Mouse (Mus musculus): ENCODE measurements around the gene Hist1h2bh. TPM values are rescaled to one million over a fixed set of nuclear protein-coding genes. Genes with fewer than 3 reads are reported as not detected.
"Not testable (repeated sequence)": the region's sequence is repeated elsewhere in the genome, so short reads cannot be mapped to it uniquely, and the experiment has no call there.

The Hist1h2bh gene
- total RNA-seq, 2 experiments from 2014 or later, result 1.7 to 2.1 TPM

- intact Hi-C loops (cut with DNase I), result no loop called here
- no peak for DNase-seq
Observed at GRCm38 (mm10) chr13:23575271-23575851, 32.2 kb upstream of the Hist1h2bh start, which contains the start of gene Hist1h3d. Gene Hist1h3d, plus strand, starts transcription at chr13:23575763.

- DNase-seq; intact Hi-C loops (cut with DNase I): not testable (repeated sequence)
Observed at GRCm38 (mm10) chr13:23574546-23575170, 31.5 kb upstream of the Hist1h2bh start.

DNA sequence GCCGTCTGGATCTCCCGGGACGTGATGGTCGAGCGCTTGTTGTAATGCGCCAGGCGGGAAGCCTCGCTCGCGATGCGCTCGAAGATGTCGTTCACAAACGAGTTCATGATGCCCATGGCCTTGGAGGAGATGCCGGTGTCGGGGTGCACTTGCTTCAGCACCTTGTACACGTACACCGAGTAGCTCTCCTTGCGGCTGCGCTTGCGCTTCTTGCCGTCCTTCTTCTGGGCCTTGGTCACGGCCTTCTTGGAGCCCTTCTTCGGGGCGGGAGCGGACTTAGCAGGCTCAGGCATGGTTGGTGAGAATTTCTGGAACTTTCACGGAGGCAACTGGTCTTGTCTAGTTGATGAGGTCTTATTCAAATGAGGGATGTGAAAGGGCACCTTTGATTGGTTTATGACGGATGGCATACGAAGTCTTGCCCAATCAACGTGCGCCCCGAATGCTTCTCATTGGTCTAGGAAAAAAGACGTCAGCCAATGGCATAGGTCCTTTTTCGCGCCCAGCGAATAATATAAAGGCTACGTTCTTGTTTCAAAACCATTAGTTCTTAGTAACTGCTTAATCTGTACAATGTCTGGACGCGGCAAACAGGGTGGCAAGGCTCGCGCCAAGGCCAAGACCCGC lies 30.8 kb upstream of the Hist1h2bh start, which contains the start of the genes Hist1h2bf and Hist1h2ad:
Gene Hist1h2bf (minus strand): TSS at position 299 of the 627 bp plus-strand sequence.
Gene Hist1h2ad (plus strand): TSS at position 484 of the 627 bp plus-strand sequence.
- peak; percentile 68 to 71 for DNase-seq
- intact Hi-C loops (cut with DNase I), result not testable (repeated sequence)

DNA sequence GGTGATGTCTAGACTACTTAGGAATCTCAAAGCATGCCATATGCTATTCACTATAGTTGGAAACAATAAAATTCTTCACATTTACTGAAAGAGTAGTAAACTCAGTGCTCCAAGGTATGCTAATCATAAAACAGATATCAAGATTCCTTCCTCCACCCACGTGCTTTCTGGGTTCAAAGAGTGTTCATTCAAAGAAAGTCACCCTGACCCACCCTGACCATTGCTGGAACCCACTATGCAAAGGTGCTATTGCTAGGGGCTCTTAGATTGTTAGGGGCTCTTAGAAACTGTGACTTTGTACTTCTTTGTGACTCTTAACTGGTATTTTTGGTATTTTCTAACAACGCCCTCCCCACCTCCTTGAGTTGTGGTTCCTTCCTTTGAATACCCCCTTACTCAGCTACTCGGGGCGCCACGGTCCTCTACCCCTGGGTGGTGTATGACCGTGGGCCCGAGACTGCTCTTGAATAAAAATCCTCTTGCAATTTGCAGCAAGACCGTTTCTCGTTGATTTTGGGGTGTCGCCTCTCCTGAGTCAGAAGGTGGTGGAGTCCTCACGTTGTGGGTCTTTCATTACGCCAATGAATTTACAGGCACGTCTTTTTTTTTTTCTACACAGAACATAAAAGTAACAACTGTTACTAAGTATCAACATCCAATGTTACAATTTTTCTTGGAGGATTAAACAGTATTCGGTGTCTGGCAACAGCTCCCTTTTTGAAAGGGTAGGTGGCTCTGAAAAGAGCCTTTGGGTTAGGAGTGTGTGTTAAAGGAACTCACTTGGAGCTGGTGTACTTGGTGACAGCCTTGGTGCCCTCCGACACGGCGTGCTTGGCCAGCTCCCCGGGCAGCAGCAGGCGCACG lies 30.1 kb upstream of the Hist1h2bh start:
- intact Hi-C loops (cut with DNase I); DNase-seq: not testable (repeated sequence)

DNA sequence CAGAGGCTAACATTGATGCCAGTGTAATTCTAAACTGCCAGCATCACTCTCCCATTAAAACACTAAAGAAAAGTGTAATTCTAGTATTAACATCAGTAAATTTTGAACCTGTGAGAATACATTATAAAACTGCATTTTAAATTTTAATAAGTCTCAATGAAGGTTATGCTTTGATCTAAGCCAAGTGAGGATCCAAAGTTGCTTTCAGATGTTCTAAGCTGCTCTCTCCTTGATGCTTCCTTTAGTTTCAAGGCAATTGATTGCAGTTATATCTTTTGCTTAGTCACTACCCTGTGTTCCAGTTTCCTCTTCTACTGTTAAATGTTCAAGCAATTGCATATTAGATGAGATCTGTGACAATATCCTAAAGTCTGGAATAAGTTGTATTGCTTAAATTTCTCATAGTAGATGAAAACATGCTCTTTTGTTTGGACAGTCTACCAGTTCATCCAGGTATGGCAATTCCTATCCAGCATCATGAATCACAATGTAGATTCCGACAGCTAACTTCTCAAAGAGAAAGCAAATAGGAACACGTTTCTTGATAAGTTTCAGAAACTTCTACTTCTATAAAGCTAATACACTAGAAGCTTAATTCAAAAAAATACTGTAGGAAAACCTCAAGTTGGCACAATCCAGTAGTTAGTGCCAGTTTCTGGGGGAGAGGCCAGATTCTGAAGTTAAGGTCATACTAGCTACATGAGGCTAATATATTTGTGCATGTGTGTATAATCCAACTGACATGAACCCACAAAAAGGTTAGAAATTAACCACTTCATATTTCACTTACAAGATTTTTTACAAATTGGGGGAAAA lies 29.2 kb upstream of the Hist1h2bh start:
- DNase-seq, result no peak
- intact Hi-C loops (cut with DNase I), result no loop called here

DNA sequence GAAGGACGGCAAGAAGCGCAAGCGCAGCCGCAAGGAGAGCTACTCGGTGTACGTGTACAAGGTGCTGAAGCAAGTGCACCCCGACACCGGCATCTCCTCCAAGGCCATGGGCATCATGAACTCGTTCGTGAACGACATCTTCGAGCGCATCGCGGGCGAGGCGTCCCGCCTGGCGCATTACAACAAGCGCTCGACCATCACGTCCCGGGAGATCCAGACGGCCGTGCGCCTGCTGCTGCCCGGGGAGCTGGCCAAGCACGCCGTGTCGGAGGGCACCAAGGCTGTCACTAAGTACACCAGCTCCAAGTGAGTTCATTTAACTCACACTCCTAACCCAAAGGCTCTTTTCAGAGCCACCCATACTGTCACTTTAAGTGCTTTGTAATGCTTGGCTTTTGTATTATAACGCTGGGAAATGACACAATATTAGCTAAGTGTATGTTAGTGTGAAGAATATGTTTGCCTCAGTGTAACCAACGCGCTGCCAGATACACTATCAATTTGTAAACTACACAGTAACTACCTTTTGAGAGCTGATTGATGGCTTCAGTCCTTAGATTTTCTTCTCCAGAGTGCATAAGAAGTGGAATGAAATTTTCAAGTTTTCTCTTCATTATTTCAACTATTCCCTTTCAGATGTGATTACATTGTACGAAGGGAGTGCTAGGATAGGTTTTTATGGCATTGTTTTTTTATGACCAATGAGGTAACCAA lies 28.5 kb upstream of the Hist1h2bh start:
- DNase-seq; intact Hi-C loops (cut with DNase I): not testable (repeated sequence)

- intact Hi-C loops (cut with DNase I), result no loop called here
- peak in 1 of 2 experiments; percentile 47 for DNase-seq
Observed at GRCm38 (mm10) chr13:23571022-23571503, 27.9 kb upstream of the Hist1h2bh start, which contains the start of the genes Hist1h2ae and Hist1h2bg. Gene Hist1h2ae, minus strand, starts transcription at chr13:23571220. Gene Hist1h2bg, plus strand, starts transcription at chr13:23571396.

- DNase-seq; intact Hi-C loops (cut with DNase I): not testable (repeated sequence)
Observed at GRCm38 (mm10) chr13:23570261-23571021, 27.2 kb upstream of the Hist1h2bh start.

DNA sequence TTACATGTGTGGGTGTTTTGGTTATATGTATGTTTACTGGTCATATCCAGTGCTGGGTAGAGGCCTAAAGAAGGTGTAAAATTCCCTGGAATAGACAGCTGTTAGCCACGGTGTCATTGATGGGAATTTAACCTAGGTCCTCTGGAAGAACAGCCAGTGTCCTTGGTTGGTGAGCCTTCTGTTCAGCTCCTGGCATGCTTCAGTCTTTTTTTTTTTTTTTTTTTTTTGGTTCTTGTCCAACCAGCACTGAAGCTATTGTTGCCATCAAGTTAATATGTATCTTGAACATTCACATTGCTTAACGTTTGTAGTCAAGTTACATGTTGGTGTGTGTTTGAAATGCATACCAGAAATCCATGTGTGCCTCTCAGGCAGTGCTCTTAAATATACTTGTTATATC lies 21.3 kb upstream of the Hist1h2bh start:
- DNase-seq, result no peak
- intact Hi-C loops (cut with DNase I), result no loop called here

DNA sequence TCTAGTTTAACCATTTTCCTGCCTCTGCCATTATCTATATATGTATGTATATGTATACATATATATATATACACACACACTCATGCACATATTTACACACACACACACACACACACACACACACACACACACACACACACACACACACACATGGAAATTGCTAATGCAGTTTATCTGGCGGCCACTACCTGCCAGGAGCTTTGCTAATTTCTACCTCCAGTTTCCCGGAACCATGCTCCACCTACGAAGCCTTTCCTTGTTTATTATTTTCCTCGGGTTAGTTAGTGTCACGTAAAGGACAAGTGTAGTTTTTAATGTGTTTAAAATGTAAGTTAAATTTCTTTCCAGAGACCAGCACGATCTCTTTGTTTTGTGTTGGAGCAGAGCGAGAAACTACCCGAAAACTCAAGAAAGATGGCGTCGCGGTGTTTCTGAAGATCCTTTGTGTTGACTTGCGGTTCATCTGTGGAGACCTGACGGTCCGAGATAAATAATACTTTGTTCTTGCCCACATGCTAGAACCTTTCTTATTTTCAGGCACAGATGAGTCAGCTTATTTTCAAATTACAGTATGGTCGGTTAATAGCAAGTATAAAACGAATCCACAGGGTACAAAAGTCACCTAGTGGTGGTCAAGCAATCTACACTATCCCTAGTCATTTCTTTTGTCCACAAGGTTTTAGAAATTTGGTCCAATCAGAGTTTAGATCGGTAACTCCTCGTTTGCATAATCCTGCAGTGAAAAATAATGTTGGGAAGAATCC lies 19.7 kb upstream of the Hist1h2bh start:
- no peak for DNase-seq
- intact Hi-C loops (cut with DNase I), result no loop called here

DNA sequence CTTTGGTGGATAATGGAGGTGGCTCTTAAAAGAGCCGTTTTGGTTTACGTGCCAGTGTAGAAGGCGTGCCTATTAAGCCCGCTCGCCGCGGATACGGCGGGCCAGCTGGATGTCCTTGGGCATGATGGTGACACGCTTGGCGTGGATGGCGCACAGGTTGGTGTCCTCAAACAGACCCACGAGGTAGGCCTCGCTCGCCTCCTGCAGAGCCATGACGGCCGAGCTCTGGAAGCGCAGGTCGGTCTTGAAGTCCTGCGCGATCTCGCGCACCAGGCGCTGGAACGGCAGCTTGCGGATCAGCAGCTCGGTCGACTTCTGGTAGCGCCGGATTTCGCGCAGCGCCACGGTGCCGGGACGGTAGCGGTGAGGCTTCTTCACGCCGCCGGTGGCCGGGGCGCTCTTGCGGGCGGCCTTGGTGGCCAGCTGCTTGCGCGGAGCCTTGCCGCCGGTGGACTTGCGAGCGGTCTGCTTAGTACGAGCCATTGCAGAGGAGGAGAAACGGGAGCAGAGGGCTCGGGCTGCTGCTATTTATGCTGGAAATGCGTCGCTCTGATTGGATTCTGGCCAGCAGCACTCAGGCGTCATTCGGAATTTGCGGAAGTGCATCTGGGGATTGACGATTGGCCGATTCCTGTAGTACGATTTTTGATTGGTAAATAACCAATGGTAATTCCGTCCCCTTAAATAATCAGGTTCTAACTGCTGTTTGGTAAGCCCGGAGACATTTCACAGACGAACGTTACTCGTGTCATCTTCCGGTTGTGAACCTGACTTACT lies 18.9 kb upstream of the Hist1h2bh start, which contains the start of gene Hist1h3e:
Gene Hist1h3e (minus strand): TSS at position 487 of the 777 bp plus-strand sequence.
- intact Hi-C loops (cut with DNase I), result not testable (repeated sequence)
- peak; percentile 83 to 88 for DNase-seq

GRCm38 (mm10) chr13:23561531-23561882 lies 18.3 kb upstream of the Hist1h2bh start:
- DNase-seq; intact Hi-C loops (cut with DNase I): not testable (repeated sequence)

DNA sequence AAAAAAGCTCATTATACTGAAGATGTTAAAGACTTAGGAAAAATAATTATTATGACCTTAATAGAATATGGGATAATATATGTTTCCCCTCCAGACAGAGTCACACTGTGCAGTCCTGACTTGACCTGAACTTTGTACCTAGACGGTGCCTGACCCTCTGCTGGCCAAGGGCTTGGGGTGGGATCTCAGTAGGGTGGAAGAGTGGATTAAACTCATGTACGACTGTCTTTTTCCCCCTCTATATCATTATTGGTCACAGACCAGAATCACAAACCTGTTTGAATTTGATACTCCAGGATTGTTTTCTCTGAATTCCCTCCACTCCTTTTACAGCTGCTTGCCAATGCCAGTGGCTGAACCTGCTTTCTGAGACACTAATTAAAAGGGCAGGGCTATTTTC lies 17.5 kb upstream of the Hist1h2bh start:
- DNase-seq; intact Hi-C loops (cut with DNase I): not testable (repeated sequence)

DNA sequence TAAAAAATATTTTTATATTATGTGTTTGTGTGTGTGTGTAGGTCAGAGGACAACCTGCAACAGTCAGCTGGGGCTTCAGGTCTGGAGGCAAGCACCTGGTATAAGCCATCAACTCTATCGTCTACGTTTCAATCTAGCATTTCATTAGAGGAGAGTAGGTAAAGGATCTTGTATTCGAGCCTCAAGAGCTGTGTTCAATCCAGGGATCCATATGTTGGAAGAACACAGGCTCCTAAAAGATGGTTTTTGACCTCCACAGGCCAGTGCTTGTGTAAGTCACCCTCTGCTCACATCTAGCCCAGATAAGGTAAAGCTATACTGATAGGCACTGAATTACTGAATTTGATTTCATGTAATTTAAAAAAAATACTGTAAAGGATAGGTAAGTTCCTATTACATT lies 13.7 kb upstream of the Hist1h2bh start:
- no peak for DNase-seq
- intact Hi-C loops (cut with DNase I), result no loop called here

GRCm38 (mm10) chr13:23555839-23556416 lies 12.7 kb upstream of the Hist1h2bh start:
- intact Hi-C loops (cut with DNase I), result no loop called here
- peak in 1 of 2 experiments; percentile 26 for DNase-seq

Data from gastrocnemius, postnatal 36 days (tissue).